ENCODE assay signal across 8 mouse cellular contexts in genomic region chr9:14381353-14382055, GRCm38 (mm10). TPM values are rescaled to one million over a fixed set of nuclear protein-coding genes. Genes with fewer than 3 reads are reported as not detected.
DNase-seq lines count a peak whose midpoint lies in the region; ATAC-seq and TF ChIP-seq lines count a peak whose summit lies in the region.

Gene Endod1, minus strand, starts transcription at chr9:14381507.

- TF ChIP-seq RAD21 in CH12.LX (IDR thresholded peaks at IDR 0.05; ENCODE audit: low read depth, low read length), result no peak

- ATAC-seq in activated CD4-positive, CD25-positive, alpha-beta regulatory T cell, adult 4 months, result no peak
- no peak for ATAC-seq in heart, embryonic 13.5 days (ENCODE audit: extremely low read depth, insufficient number of reproducible peaks, low FRiP score, low TSS enrichment)
- peak; percentile 58 for ATAC-seq in kidney, embryonic 16.5 days (ENCODE audit: low FRiP score, low TSS enrichment)
- ATAC-seq in liver, embryonic 12.5 days, result peak; percentile 68
- ATAC-seq in monocyte, adult 5-6 weeks (replicated peaks; ENCODE audit: insufficient number of reproducible peaks, low FRiP score, low TSS enrichment, poor library complexity, severe bottlenecking), result no peak

- TF ChIP-seq POLR2A in CH12.LX (IDR thresholded peaks at IDR 0.05; ENCODE audit: low read depth, low read length), result no peak

- DNase-seq in CH12.LX (ENCODE audit: extremely low read depth), result no peak
- peak; percentile 52 for DNase-seq in embryo, embryonic 9.5 days (ENCODE audit: extremely low spot score)
- DNase-seq in T-cell, adult 2 months (ENCODE audit: low spot score), result no peak

- no peak for TF ChIP-seq EP300 in CH12.LX (IDR thresholded peaks at IDR 0.05; ENCODE audit: low read length)

- peaks cover 10 to 33% of the 10 kb centered on the region in 2 experiments; a peak in 3 of 4 replicates for H3K4me1 ChIP-seq in CH12.LX (ENCODE audit: control insufficient read depth in 1 of 2, insufficient read depth in 2 of 2)
- peaks cover 22% of the 10 kb centered on the region for H3K4me1 ChIP-seq in heart, embryonic 13.5 days
- peaks cover 17% of the 10 kb centered on the region for H3K4me1 ChIP-seq in kidney, embryonic 16.5 days (ENCODE audit: insufficient read depth, low read length)
- H3K4me1 ChIP-seq in liver, embryonic 12.5 days, result peaks cover 75% of the 10 kb centered on the region

- dilution Hi-C loops in CH12.LX (cut with MboI; ENCODE audit: extremely low pct_ligation_motif_present, extremely low pct_unique_long_range_greater_than_20kb, low sequenced_read_pairs), result no loop called here

- no peaks in the 10 kb centered on the region for H3K36me3 ChIP-seq in CH12.LX (replicated peaks in 1 of 2; ENCODE audit: control insufficient read depth in 1 of 2, insufficient read depth in 1 of 2, low read length in 1 of 2)
- H3K36me3 ChIP-seq in heart, embryonic 13.5 days, result no peaks in the 10 kb centered on the region
- no peaks in the 10 kb centered on the region for H3K36me3 ChIP-seq in kidney, embryonic 16.5 days (ENCODE audit: insufficient read depth, low read length)
- H3K36me3 ChIP-seq in liver, embryonic 12.5 days, result peaks cover 21% of the 10 kb centered on the region

- no peak within 1 kb of the TSS for H3K27ac ChIP-seq in CH12.LX (ENCODE audit: insufficient read depth, low read depth)
- peak within 1 kb of the TSS; percentile 77 for H3K27ac ChIP-seq in heart, embryonic 13.5 days (replicated peaks)
- H3K27ac ChIP-seq in kidney, embryonic 16.5 days (ENCODE audit: low read length), result peak within 1 kb of the TSS; percentile 70
- peak within 1 kb of the TSS; percentile 89 for H3K27ac ChIP-seq in liver, embryonic 12.5 days

- 4% methylated on average over 8 of the region's 8 CpGs for WGBS in heart, embryonic 13.5 days
- 3% methylated on average over 8 of the region's 8 CpGs for WGBS in kidney, embryonic 16.5 days
- WGBS in liver, embryonic 12.5 days (ENCODE audit: insufficient replicate concordance), result 9% methylated on average over 8 of the region's 8 CpGs

- peak within 1 kb of the TSS; percentile 49 to 63 (median 61) for H3K4me3 ChIP-seq in CH12.LX (replicated peaks in 1 of 3; ENCODE audit: low read depth in 2 of 3, low read length in 2 of 3, poor library complexity in 1 of 3)
- H3K4me3 ChIP-seq in heart, embryonic 13.5 days, result peak within 1 kb of the TSS; percentile 70
- H3K4me3 ChIP-seq in kidney, embryonic 16.5 days (ENCODE audit: low read length), result peak within 1 kb of the TSS; percentile 75
- H3K4me3 ChIP-seq in liver, embryonic 12.5 days, result peak within 1 kb of the TSS; percentile 82

- H3K9ac ChIP-seq in CH12.LX (ENCODE audit: insufficient read depth, low read depth), result peak within 1 kb of the TSS; percentile 58
- peak within 1 kb of the TSS; percentile 86 for H3K9ac ChIP-seq in heart, embryonic 13.5 days
- H3K9ac ChIP-seq in kidney, embryonic 16.5 days (replicated peaks; ENCODE audit: low read length), result peak within 1 kb of the TSS; percentile 78
- H3K9ac ChIP-seq in liver, embryonic 12.5 days, result peak within 1 kb of the TSS; percentile 93

- peak within 1 kb of the TSS; percentile 45 for H3K4me2 ChIP-seq in CH12.LX (ENCODE audit: insufficient read depth, low read depth, poor library complexity, severe bottlenecking)
- H3K4me2 ChIP-seq in heart, embryonic 13.5 days, result peak within 1 kb of the TSS; percentile 97
- peak within 1 kb of the TSS; percentile 96 for H3K4me2 ChIP-seq in kidney, embryonic 16.5 days (replicated peaks; ENCODE audit: low read depth, low read length)
- H3K4me2 ChIP-seq in liver, embryonic 12.5 days, result peak within 1 kb of the TSS; percentile 91

- no peak for TF ChIP-seq CTCF in CH12.LX (conservative IDR thresholded peaks at IDR 0.05 in 1 of 2, IDR thresholded peaks at IDR 0.05 in 1 of 2; ENCODE audit: low read depth in 2 of 2, low read length in 2 of 2)

- peaks cover 15% of the 10 kb centered on the region for H3K27me3 ChIP-seq in CH12.LX (replicated peaks)
- H3K27me3 ChIP-seq in heart, embryonic 13.5 days (replicated peaks), result peaks cover 4% of the 10 kb centered on the region; the same call in 1 of the 2 replicates
- no peaks in the 10 kb centered on the region for H3K27me3 ChIP-seq in kidney, embryonic 16.5 days (ENCODE audit: insufficient read depth, low read length)
- peaks cover 14% of the 10 kb centered on the region for H3K27me3 ChIP-seq in liver, embryonic 12.5 days (replicated peaks)

- no peaks in the 10 kb centered on the region for H3K79me2 ChIP-seq in CH12.LX (replicated peaks; ENCODE audit: control insufficient read depth, extremely low read depth, insufficient read depth, poor library complexity, severe bottlenecking)

- in situ Hi-C loops in CH12.LX (cut with MboI; ENCODE audit: low pct_ligation_motif_present, low pct_unique_long_range_greater_than_20kb, low sequenced_read_pairs), result no loop called here

- no peaks in the 10 kb centered on the region for H3K9me3 ChIP-seq in CH12.LX (replicated peaks; ENCODE audit: low read length)
- no peaks in the 10 kb centered on the region for H3K9me3 ChIP-seq in heart, embryonic 13.5 days
- H3K9me3 ChIP-seq in kidney, embryonic 16.5 days (ENCODE audit: low read length), result no peaks in the 10 kb centered on the region
- H3K9me3 ChIP-seq in liver, embryonic 12.5 days (replicated peaks), result no peaks in the 10 kb centered on the region

TF ChIP-seq in CH12.LX, 34 proteins besides CTCF, POLR2A, EP300 and RAD21:
- TF ChIP-seq KAT2A (IDR thresholded peaks at IDR 0.05; ENCODE audit: insufficient replicate concordance, low read length), result no peak
- TF ChIP-seq MAZ (IDR thresholded peaks at IDR 0.05; ENCODE audit: low read depth, low read length), result no peak
- TF ChIP-seq POLR2AphosphoS2 (IDR thresholded peaks at IDR 0.05; ENCODE audit: low read depth, low read length), result no peak
- no peak for TF ChIP-seq ZKSCAN1 (IDR thresholded peaks at IDR 0.05; ENCODE audit: borderline replicate concordance, low read depth, low read length)
- no peak for TF ChIP-seq NRF1 (IDR thresholded peaks at IDR 0.05; ENCODE audit: low read depth, low read length)
- no peak for TF ChIP-seq PAX5 (IDR thresholded peaks at IDR 0.05; ENCODE audit: low read length)
- TF ChIP-seq ELF1 (IDR thresholded peaks at IDR 0.05; ENCODE audit: low read depth, low read length), result no peak
- TF ChIP-seq ETS1 (conservative IDR thresholded peaks at IDR 0.05; ENCODE audit: low read depth, low read length), result no peak
- TF ChIP-seq NELFE (IDR thresholded peaks at IDR 0.05; ENCODE audit: low read depth, low read length), result no peak
- TF ChIP-seq CHD2 (IDR thresholded peaks at IDR 0.05; ENCODE audit: low read length), result no peak
- TF ChIP-seq GABPA (IDR thresholded peaks at IDR 0.05; ENCODE audit: insufficient replicate concordance, low read depth, low read length), result no peak
- no peak for TF ChIP-seq CHD1 (IDR thresholded peaks at IDR 0.05; ENCODE audit: low read depth, low read length)
- TF ChIP-seq USF1 (IDR thresholded peaks at IDR 0.05; ENCODE audit: low read depth, low read length), result no peak
- no peak for TF ChIP-seq TCF12 (IDR thresholded peaks at IDR 0.05; ENCODE audit: low read depth, low read length)
- TF ChIP-seq MXI1 (IDR thresholded peaks at IDR 0.05; ENCODE audit: low read depth, low read length), result no peak
- TF ChIP-seq RCOR1 (conservative IDR thresholded peaks at IDR 0.05; ENCODE audit: low read depth, low read length), result no peak
- TF ChIP-seq HCFC1 (IDR thresholded peaks at IDR 0.05; ENCODE audit: low read depth, low read length), result no peak

RNA-seq across cellular contexts. Expression of gene Endod1, which starts in this region (rescaled TPM):
- total RNA-seq in CH12.LX (2012; rRNA removed), result 1.6 and 1.7 TPM in 2 replicates
- 3.0 TPM in 2 replicates for total RNA-seq in CH12.LX (2014; rRNA removed)
- 4.1 and 4.6 TPM in 2 replicates for polyA plus RNA-seq in CH12.LX (2012; ENCODE audit: insufficient read length, low read depth)
- 10 to 100 TPM; 33.4 to 39.9 TPM for polyA plus RNA-seq in activated CD4-positive, CD25-positive, alpha-beta regulatory T cell, adult 4 months (2017; shearing (Covaris generic))
- polyA plus RNA-seq in heart, embryonic 13.5 days (2015; fragmentation: Nextera tagmentation; extraction: Ambion mirVana), result 7.5 and 8.9 TPM in 2 replicates
- polyA plus RNA-seq in kidney, embryonic 16.5 days (2015; fragmentation: Nextera tagmentation; extraction: Ambion mirVana), result 15.6 and 17.8 TPM in 2 replicates
- polyA plus RNA-seq in liver, embryonic 12.5 days (2016; fragmentation: Nextera tagmentation; extraction: Ambion mirVana), result 36.8 and 40.3 TPM in 2 replicates
- total RNA-seq in monocyte, adult 5-6 weeks (2017), result 9.1 to 14.7 TPM (median 11.1 TPM) in 3 replicates

Comparison
In these comparisons a context has a peak if more than half of its experiments do, and no peak if none do; other contexts are left out.
1. H3K4me2 ChIP-seq: peak in every context shown above with its lines; median percentile 97 in heart, embryonic 13.5 days; 96 in kidney, embryonic 16.5 days; 91 in liver, embryonic 12.5 days; 45 in CH12.LX.
2. ATAC-seq: peak in kidney, embryonic 16.5 days (single experiment) and liver, embryonic 12.5 days (single experiment); none in activated CD4-positive, CD25-positive, alpha-beta regulatory T cell, adult 4 months (single experiment), heart, embryonic 13.5 days (single experiment) and monocyte, adult 5-6 weeks (single experiment).
3. Peak in every context shown above with its lines, with median percentiles within 50 percentile points of each other: H3K4me3 ChIP-seq and H3K9ac ChIP-seq.